Mouse (Mus musculus): ENCODE data around the gene Plekha5.

DNA sequence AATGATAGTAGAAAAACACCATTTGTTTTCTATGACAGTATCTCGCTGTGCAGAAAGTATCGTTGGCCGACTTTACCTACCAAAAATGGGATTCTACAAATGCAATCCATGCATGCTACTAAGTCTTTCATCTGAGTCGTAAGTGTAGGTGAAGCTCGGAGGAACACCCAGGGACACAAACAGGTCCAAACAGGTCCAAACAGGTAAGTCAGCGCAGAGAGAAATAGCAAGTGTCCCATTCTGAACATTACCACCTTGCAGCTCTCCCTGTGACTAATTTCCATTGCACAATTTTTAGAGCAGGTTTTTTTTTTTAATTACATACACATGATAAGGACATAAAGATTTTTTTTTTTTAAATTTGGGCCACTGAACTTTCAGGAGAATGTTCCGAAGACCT lies 27.2 kb upstream of the Plekha5 start:
- TF ChIP-seq CTCF (IDR thresholded peaks at IDR 0.05; ENCODE audit: low read depth) (no peak), EP300 (IDR thresholded peaks at IDR 0.05; ENCODE audit: low read depth) (no peak)

All from liver, postnatal 0 days (tissue).